Mouse (Mus musculus) bone marrow, adult 2 months (tissue): ENCODE data around the gene Ptprs. TPM values are rescaled to one million over a fixed set of nuclear protein-coding genes. Genes with fewer than 3 reads are reported as not detected.
A peak's percentile ranks its signal among the peaks of the same experiment; 100 is the strongest.

ENCODE experiments used
- H3K27ac ChIP-seq: fragments of 200-500 bp; 2 replicates; pipeline ENCODE4 v1.5.1; 2012; ENCODE audit warnings: low read depth, mild to moderate bottlenecking, control low read depth, inconsistent platforms, low read length; ENCODE audit not compliant: control insufficient read depth, poor library complexity, insufficient read depth
- H3K4me1 ChIP-seq: fragments of 200-500 bp; 2 replicates; pipeline ENCODE4 v1.6.1; 2011; ENCODE audit warnings: low read length; ENCODE audit not compliant: control insufficient read depth, insufficient read depth
- H3K4me3 ChIP-seq: fragments of 200-500 bp; replicated peaks from 2 replicates; pipeline ENCODE3; 2011; ENCODE audit warnings: mild to moderate bottlenecking, low read depth, low read length, control low read depth; ENCODE audit not compliant: control insufficient read depth
- CTCF ChIP-seq: fragments of 200-500 bp; IDR thresholded peaks from 2 replicates; pipeline ENCODE4 v1.5.1; 2011; ENCODE audit warnings: low read length, control low read depth; ENCODE audit not compliant: control insufficient read depth, insufficient read depth
- POLR2A ChIP-seq: fragments of 200-500 bp; IDR thresholded peaks from 2 replicates; pipeline ENCODE4 v1.6.1; 2011; ENCODE audit warnings: low read depth, mild to moderate bottlenecking, control low read depth, low read length, borderline replicate concordance; ENCODE audit not compliant: control insufficient read depth
- WGBS: fragments of 180-500 bp; shearing (Covaris S2); methylation state at CpG from one replicate; pipeline ENCODE4 v1.1.7; 2018; 5-methylcytosine and 5-hydroxymethylcytosine counted together
- polyA plus RNA-seq: library from polyadenylated mRNA; stranded (reverse); fragments of >200 nt; gene quantifications from 2 replicates; pipeline ENCODE4 v1.2.4, GENCODE M21; 2011; ENCODE audit warnings: low replicate concordance; ENCODE audit not compliant: missing spikeins, insufficient read depth, insufficient read length

Gene Ptprs
- polyA plus RNA-seq, 1 experiment, result 54.0 TPM

DNA sequence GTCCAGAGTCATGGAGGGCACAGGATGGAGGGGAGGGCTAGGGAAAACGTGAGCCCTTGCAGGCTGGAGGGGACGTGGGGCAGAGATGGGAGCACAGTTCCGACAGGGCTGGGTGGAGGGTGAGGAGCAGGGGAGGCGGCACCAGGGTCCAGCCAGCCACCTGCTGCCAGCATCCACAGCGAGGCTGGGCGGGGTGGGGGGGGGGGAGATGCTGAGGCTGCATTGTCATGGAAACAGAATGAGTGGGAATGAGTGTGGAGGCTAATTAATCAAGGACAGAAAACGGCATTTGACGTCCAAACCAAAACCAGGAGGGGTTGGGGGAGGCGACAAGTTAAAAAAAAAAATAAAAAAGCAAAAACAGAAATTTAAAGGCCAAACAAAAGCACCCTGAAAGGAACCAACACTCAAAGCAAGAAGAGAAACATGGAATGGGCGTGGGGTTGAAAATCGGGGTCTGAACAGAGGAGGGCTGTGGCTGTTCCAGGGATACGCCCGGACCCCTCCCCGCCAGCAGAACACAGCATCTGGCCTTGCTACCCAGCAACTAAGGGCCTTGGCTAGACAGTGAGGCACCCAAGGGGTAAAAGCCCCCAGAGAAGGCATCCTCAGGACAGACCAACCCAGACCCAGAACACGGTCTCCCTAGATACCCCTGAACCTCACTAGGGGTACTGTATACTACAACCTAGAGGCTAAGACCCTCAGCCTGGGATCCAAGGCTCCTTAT, 36.4 kb downstream of the Ptprs start:
- TF ChIP-seq POLR2A (no peak), CTCF (no peak)
- no peak overlapping the region for H3K27ac ChIP-seq
- no peak overlapping the region for H3K4me3 ChIP-seq
- WGBS, result 82% methylated on average over 15 of the region's 15 CpGs
- H3K4me1 ChIP-seq, result peaks cover 2% of the 10 kb centered on the region

DNA sequence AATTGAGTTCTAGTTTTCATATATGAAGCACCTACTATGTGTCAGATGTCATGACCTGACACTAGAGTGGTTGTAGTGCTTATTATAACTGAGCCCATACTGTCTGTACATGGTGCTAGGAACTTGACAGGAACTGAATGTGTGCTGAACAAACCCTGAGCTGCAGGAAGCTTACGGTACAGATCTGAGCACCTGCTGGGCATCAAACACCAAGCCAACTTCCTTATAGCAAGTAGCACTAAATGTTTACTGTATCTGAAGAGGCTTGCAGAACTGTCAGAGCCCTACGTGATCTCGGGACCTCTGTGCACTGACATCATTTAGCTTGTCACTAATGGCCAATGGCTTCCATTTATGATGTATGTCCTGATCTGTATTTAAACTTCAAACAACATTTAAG, 44.7 kb downstream of the Ptprs start:
- TF ChIP-seq POLR2A (no peak), CTCF (no peak)
- Histone ChIP-seq H3K27ac (no peak overlapping the region), H3K4me3 (no peak overlapping the region), H3K4me1 (no peaks in the 10 kb centered on the region)
- WGBS, result 75% methylated on average over 3 of the region's 3 CpGs

DNA sequence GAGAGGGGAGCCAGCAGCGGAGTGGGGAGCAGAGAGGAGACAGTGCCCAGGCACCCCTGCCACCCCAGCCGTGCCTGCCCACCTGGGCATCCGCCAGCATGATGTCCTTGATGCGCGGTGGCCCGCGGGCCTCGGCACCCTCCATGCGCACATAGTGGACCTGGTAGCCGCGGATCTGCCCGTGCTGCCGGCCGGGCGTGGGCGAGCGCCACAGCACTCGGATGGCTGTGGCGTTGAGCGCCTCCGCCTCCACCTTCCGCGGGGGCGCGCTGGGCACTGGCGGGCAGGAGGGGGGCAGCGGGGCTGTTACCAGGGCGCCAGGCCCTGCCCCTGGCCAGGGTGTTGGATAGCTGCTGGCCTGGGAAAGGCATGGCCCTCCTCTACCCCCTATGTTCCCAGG, 48.4 kb downstream of the Ptprs start:
- TF ChIP-seq POLR2A (no peak), CTCF (no peak)
- 91% methylated on average over 28 of the region's 28 CpGs for WGBS
- H3K27ac ChIP-seq, result no peak overlapping the region
- no peaks in the 10 kb centered on the region for H3K4me1 ChIP-seq
- H3K4me3 ChIP-seq, result no peak overlapping the region

DNA sequence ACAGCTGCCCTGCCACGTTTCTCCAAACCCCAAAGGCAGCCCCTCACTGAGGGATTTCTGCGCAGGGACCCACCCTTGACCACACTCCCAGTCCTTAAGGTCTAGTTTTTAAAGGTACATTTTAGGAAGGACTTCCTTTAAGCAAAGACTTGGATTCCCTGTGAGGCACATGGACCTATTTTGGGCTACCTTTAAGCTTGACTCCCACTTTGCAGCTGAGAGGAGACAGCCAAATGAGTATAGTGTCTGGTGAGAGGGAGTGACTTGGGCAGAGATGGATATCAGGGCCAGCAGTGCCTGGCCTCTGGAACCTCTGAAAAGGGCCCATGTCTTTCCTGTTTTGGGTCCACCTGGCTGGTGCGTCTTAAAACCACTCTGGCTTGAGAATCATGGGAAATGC, 50.3 kb downstream of the Ptprs start:
- 35% methylated on average over 3 of the region's 3 CpGs for WGBS
- H3K4me3 ChIP-seq, result no peak overlapping the region
- H3K4me1 ChIP-seq, result no peaks in the 10 kb centered on the region

DNA sequence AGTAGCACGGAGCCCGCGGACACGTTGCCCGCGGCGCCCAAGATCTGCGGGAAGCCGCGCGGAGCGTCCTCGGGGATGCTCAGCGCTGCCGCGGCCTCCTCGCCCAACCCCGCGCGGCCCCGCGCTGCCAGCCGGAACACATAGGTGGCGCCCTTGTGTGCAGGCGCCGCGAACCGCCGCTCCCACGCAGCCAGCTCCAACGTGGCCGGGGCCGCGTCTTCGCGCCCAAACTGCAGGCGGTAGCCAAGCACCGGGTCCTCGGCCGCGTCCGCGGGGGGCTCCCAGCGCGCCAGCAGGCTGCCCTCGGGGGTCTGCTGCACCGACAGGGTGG, 50.7 kb downstream of the Ptprs start:
- Histone ChIP-seq H3K4me3 (peak overlapping the region; percentile 50), H3K27ac (no peak overlapping the region; the same call in 1 of the 2 replicates), H3K4me1 (no peaks in the 10 kb centered on the region)
- WGBS, result under 1% methylated on average over 47 of the region's 47 CpGs
- TF ChIP-seq POLR2A, result no peak
- peak; percentile 59; the same call in 1 of the 2 replicates for TF ChIP-seq CTCF

More for the DNA sequence above, 50.3 kb downstream of the Ptprs start:
- H3K27ac ChIP-seq, result no peak overlapping the region
- TF ChIP-seq CTCF (no peak), POLR2A (no peak)

DNA sequence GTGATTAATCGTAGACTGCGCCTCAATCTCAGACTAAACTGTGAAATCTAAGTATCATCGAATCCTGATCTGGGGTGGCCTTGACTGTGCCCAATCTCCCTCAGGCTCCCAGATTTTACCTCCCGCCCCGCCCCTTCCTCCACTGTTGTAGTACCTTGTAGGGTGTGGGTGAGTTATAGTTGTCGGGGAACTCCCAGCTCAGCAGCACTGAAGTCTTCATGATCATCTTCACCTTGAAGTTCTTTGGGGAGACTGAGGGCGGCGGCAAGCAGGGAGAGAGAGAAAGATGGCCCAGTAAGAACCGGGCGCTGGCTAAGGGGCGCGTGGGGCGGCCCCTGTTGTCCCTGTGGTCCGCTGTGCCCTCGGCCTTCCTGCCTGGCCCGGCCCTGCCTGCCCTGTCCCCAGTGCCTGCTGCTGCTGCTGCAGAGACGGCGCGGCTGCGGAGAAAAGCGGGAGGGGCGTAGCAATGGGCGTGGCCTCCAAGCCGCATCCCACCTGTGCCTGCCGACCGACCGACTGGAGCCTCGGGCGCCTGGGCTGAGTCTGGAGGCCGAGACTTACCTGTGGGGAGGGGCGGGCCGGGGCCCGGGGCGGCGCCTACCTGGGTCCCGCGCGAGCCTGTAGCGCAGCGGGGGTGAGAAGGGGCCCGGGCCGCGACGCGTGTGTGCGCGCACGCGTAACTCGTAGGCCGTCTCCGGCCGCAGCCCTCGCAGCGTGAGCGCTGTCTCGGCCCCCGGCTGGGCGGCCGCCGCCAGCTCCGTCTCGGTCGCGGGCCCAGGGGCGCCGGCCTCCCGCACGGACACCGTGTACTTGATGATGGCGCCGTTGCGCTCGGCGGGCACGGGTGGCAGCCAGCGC, 51.3 kb downstream of the Ptprs start:
- H3K4me3 ChIP-seq, result peak overlapping the region; percentile 50
- 14% methylated on average over 77 of the region's 77 CpGs for WGBS

DNA sequence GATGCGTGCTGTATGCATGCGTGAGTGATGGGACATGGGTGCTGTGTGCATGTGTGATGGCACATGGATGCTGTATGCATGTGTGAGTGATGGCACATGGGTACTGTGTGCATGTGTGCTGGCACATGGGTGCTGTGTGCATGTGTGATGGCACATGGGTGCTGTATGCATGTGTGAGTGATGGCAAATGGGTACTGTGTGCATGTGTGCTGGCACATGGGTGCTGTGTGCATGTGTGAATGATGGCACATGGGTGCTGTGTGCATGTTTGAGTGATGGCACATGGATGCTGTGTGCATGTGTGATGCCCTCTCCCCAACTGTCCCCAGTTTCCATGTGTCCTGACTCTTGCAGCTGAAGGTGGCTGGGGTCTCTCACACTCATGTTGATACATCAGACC, 56.3 kb downstream of the Ptprs start:
- H3K4me3 ChIP-seq, result no peak overlapping the region
- WGBS, result 96% methylated on average over 2 of the region's 2 CpGs
- no peak overlapping the region for H3K27ac ChIP-seq
- H3K4me1 ChIP-seq, result no peaks in the 10 kb centered on the region
- no peak for TF ChIP-seq POLR2A
- no peak for TF ChIP-seq CTCF

More for the DNA sequence above, 51.3 kb downstream of the Ptprs start:
- no peaks in the 10 kb centered on the region for H3K4me1 ChIP-seq
- H3K27ac ChIP-seq, result no peak overlapping the region; the same call in 1 of the 2 replicates
- TF ChIP-seq CTCF (no peak), POLR2A (no peak)

DNA sequence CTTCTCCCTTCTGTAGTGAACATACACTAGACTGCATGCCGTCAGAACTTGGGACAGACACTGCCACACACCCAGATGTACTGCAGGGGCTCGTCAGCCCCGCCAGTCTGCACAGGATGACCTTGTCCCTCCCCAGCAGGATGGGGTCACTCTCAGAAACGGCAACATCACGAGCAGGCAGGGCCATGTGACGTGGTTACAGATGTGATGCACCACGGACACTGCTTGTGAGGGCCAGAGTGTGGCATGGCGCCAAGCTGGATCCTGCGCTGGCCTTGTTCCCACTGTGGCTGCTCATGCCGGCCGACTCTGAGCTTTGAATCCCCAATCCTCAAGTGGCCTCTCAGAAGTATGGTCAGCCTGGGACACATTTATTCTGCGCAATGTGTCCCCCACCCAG, 58.0 kb downstream of the Ptprs start:
- WGBS, result 84% methylated on average over 12 of the region's 12 CpGs
- TF ChIP-seq POLR2A, result no peak
- TF ChIP-seq CTCF, result no peak
- no peak overlapping the region for H3K4me3 ChIP-seq
- H3K27ac ChIP-seq, result no peak overlapping the region
- no peaks in the 10 kb centered on the region for H3K4me1 ChIP-seq
